16 mouse cellular contexts compared by ENCODE assay signal in the genomic region with DNA sequence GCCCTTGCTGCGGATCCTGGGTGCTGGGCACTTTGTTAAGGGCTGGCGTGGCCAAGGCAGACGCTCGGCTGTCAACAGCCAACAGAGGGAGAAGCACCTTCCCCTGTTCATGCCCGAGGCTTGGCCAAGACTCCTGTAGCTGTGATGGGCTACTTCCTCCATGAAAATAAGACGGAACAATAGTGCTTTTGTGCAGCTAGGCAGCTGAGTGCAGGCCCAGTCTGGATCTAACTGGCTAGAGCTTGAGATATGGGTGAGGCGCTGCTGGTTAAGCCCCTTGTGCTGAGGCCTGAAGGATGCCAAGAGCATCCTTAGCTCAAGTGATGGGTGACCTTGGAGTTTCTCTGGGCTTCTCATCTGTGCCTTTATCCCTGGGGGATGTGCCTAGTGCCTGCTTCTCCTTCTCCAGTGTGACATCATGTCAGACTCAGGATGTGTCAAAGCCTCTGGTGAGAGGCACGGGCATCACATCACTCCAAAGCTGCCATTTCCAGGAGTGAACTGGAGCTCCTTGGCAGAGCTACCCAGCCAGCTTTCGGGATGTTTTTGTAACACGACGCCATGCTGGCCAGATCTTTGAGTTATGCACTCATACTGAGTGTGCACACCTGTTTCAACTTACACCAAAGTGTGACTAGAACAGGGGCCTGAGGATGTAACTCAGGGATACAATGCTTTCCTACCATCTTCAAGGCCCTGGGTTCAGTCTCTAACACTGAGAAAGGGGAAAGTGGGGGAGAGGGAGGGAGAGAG.
DNase-seq lines count a peak whose midpoint lies in the region; ATAC-seq and TF ChIP-seq lines count a peak whose summit lies in the region.
"Had no signal": no experiment of that assay in that cellular context is flagged by ENCODE, and none has a peak within 500 bp of the region (broad histone marks: within the 10 kb centered on the region; RNA-seq: fewer than 3 reads in every experiment).

No protein-coding gene starts in this region.

- peak; percentile 94 for TF ChIP-seq EP300 in ES-Bruce4 (IDR thresholded peaks at IDR 0.05; ENCODE audit: insufficient read depth, low read depth, low read length)

- 0 out of 2 replicates have a peak, but pooled peaks cover 9% of the 10 kb centered on the region for H3K27me3 ChIP-seq in hindbrain, embryonic 10.5 days (ENCODE audit: insufficient read depth, poor library complexity, severe bottlenecking)
- no peaks in the 10 kb centered on the region for H3K27me3 ChIP-seq in hindbrain, embryonic 12.5 days
- H3K27me3 ChIP-seq in ES-Bruce4 (ENCODE audit: control insufficient read depth, insufficient read depth, low read length, poor library complexity, severe bottlenecking), result no peaks in the 10 kb centered on the region
- no peaks in the 10 kb centered on the region for H3K27me3 ChIP-seq in embryonic facial prominence, embryonic 13.5 days

- H3K9me3 ChIP-seq in hindbrain, embryonic 10.5 days, result no peaks in the 10 kb centered on the region
- no peaks in the 10 kb centered on the region for H3K9me3 ChIP-seq in hindbrain, embryonic 12.5 days (replicated peaks)
- H3K9me3 ChIP-seq in ES-Bruce4 (replicated peaks; ENCODE audit: control insufficient read depth, insufficient read depth, low read length, poor library complexity, severe bottlenecking), result no peaks in the 10 kb centered on the region
- no peaks in the 10 kb centered on the region for H3K9me3 ChIP-seq in embryonic facial prominence, embryonic 13.5 days

- WGBS in hindbrain, embryonic 10.5 days, result 63% methylated on average over 11 of the region's 11 CpGs
- WGBS in hindbrain, embryonic 12.5 days, result 57% methylated on average over 11 of the region's 11 CpGs
- 25% methylated on average over 11 of the region's 11 CpGs for WGBS in embryonic facial prominence, embryonic 13.5 days

- H3K4me1 ChIP-seq in hindbrain, embryonic 10.5 days (replicated peaks), result peaks cover 7% of the 10 kb centered on the region
- peaks cover 6% of the 10 kb centered on the region; the same call in 1 of the 2 replicates for H3K4me1 ChIP-seq in hindbrain, embryonic 12.5 days
- H3K4me1 ChIP-seq in ES-Bruce4 (ENCODE audit: control insufficient read depth, insufficient read depth, low read length), result peaks cover 5% of the 10 kb centered on the region
- peaks cover 12% of the 10 kb centered on the region for H3K4me1 ChIP-seq in embryonic facial prominence, embryonic 13.5 days

- no peaks in the 10 kb centered on the region for H3K36me3 ChIP-seq in hindbrain, embryonic 10.5 days
- H3K36me3 ChIP-seq in hindbrain, embryonic 12.5 days, result no peaks in the 10 kb centered on the region
- no peaks in the 10 kb centered on the region for H3K36me3 ChIP-seq in ES-Bruce4 (ENCODE audit: control insufficient read depth, insufficient read depth, low read length, poor library complexity, severe bottlenecking)
- no peaks in the 10 kb centered on the region for H3K36me3 ChIP-seq in embryonic facial prominence, embryonic 13.5 days

- TF ChIP-seq CTCF in ES-Bruce4 (IDR thresholded peaks at IDR 0.05; ENCODE audit: low read depth, low read length), result no peak

- H3K27ac ChIP-seq in hindbrain, embryonic 10.5 days, result peak overlapping the region; percentile 67
- no peak overlapping the region for H3K27ac ChIP-seq in hindbrain, embryonic 12.5 days
- peak overlapping the region; percentile 15; the same call in 1 of the 2 replicates for H3K27ac ChIP-seq in ES-Bruce4 (ENCODE audit: insufficient read depth, low read length)
- H3K27ac ChIP-seq in embryonic facial prominence, embryonic 13.5 days, result peak overlapping the region; percentile 45; the same call in 1 of the 2 replicates
- H3K27ac ChIP-seq: liver, embryonic 14.5 days; macrophage had no signal

- no peak overlapping the region for H3K4me3 ChIP-seq in hindbrain, embryonic 10.5 days
- no peak overlapping the region for H3K4me3 ChIP-seq in hindbrain, embryonic 12.5 days
- no peak overlapping the region for H3K4me3 ChIP-seq in ES-Bruce4 (ENCODE audit: low read depth, low read length)
- H3K4me3 ChIP-seq in embryonic facial prominence, embryonic 13.5 days, result no peak overlapping the region

- no peak for TF ChIP-seq POLR2A in ES-Bruce4 (IDR thresholded peaks at IDR 0.05; ENCODE audit: insufficient read depth, low read length)

- no peak for ATAC-seq in hindbrain, embryonic 12.5 days (ENCODE audit: low FRiP score)
- no peak for ATAC-seq in embryonic facial prominence, embryonic 13.5 days (ENCODE audit: insufficient number of reproducible peaks, insufficient read depth, low FRiP score, low TSS enrichment, low read depth)
- no peak for ATAC-seq in megakaryocyte, adult 5-6 weeks (ENCODE audit: poor library complexity, severe bottlenecking)
- ATAC-seq: forebrain, embryonic 16.5 days; intestine, embryonic 16.5 days had no signal

- H3K4me2 ChIP-seq in hindbrain, embryonic 12.5 days (replicated peaks), result no peak overlapping the region
- H3K4me2 ChIP-seq in embryonic facial prominence, embryonic 13.5 days, result no peak overlapping the region

- H3K9ac ChIP-seq in hindbrain, embryonic 12.5 days, result no peak overlapping the region
- H3K9ac ChIP-seq in ES-Bruce4 (ENCODE audit: low read depth, poor library complexity, severe bottlenecking), result no peak overlapping the region
- no peak overlapping the region for H3K9ac ChIP-seq in embryonic facial prominence, embryonic 13.5 days
- H3K9ac ChIP-seq: liver, embryonic 14.5 days had no signal

- peak; percentile 30 for DNase-seq in hindbrain, embryonic 10.5 days (ENCODE audit: low spot score)
- DNase-seq in NIH3T3 (ENCODE audit: low read depth), result peak; percentile 45
- DNase-seq in spleen, postnatal 14 days (ENCODE audit: low spot score in 2 of 2), result no peak
- DNase-seq: adrenal gland, postnatal 36 days; cerebellum, adult 11 months; heart, postnatal 36 days; right cerebral cortex, postnatal 14 days; thymus, postnatal 36 days had no signal

Comparison
In these comparisons a context has a peak if more than half of its experiments do, and no peak if none do; other contexts are left out.
1. DNase-seq: peak in hindbrain, embryonic 10.5 days (single experiment) and NIH3T3 (single experiment); none in spleen, postnatal 14 days (0 of 2).